In the genomic region with DNA sequence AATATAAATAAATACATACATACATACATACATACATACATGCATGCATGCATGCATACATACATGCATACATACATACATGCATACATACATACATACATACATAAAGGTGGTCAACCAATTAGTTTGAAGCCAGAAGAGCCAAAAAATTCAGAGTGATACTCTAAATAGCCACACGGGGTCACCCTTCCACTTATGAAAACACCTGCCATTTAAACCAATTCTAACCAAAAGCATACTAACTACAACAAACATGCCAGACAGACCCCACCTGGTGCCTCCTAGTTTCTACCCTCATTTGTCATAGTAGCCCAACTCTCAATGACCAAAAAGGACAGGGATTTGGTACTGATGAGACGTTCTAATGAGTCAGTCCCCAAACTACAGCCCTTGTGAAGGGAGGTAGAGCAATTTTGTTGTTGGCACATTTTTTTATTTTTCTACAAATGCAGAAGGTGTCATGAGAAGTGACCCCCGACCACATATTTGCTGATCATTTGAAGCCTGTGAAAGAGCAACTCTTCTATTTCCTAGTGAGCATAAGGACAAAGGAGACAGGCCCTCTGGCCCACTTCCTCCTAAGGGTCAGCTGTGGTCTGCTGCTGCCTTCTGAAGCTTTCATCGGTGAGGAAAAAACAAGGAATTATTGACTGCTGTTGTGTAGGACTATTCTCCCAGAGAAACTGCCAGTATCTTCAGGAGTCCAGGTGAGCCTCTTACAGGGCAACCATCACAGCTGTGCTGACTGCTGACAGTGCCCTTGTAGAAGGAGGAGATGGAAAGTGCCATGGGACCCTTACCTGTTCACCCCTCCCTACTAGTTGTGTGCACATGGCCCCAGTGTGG, we compare ENCODE assay signal across 9 mouse cellular contexts. TPM values are rescaled to one million over a fixed set of nuclear protein-coding genes. Genes with fewer than 3 reads are reported as not detected.
DNase-seq lines count a peak whose midpoint lies in the region; ATAC-seq and TF ChIP-seq lines count a peak whose summit lies in the region.
"Had no signal": no experiment of that assay in that cellular context is flagged by ENCODE, and none has a peak within 500 bp of the region (broad histone marks: within the 10 kb centered on the region; RNA-seq: fewer than 3 reads in every experiment).

No protein-coding gene starts in this region.

- TF ChIP-seq POLR2A in spleen, adult 2 months (IDR thresholded peaks at IDR 0.05; ENCODE audit: low read depth, low read length): no peak

- H3K4me3 ChIP-seq in hindbrain, embryonic 12.5 days: no peak overlapping the region
- H3K4me3 ChIP-seq in spleen, adult 2 months (ENCODE audit: extremely low read depth, insufficient read depth, insufficient read length): no peak overlapping the region
- H3K4me3 ChIP-seq: limb, embryonic 12.5 days had no signal

- ATAC-seq in hindbrain, embryonic 12.5 days (ENCODE audit: low FRiP score): 0 out of 2 replicates have a peak, but pooled peaks have one; percentile 36

- H3K9ac ChIP-seq in hindbrain, embryonic 12.5 days: no peak overlapping the region
- H3K9ac ChIP-seq: limb, embryonic 12.5 days had no signal

- H3K27me3 ChIP-seq in hindbrain, embryonic 12.5 days: no peaks in the 10 kb centered on the region
- H3K27me3 ChIP-seq in spleen, adult 2 months (ENCODE audit: control insufficient read depth, insufficient read depth, low read length): no peaks in the 10 kb centered on the region
- H3K27me3 ChIP-seq: limb, embryonic 12.5 days had no signal

- no peak for TF ChIP-seq CTCF in spleen, adult 2 months (IDR thresholded peaks at IDR 0.05; ENCODE audit: extremely low read depth, insufficient read depth, insufficient read length, insufficient replicate concordance)

- H3K4me1 ChIP-seq in hindbrain, embryonic 12.5 days: no peaks in the 10 kb centered on the region
- peaks cover 6% of the 10 kb centered on the region; the same call in 1 of the 2 replicates for H3K4me1 ChIP-seq in spleen, adult 2 months (ENCODE audit: control insufficient read depth, insufficient read depth, insufficient read length)
- H3K4me1 ChIP-seq: limb, embryonic 12.5 days had no signal

- H3K9me3 ChIP-seq in hindbrain, embryonic 12.5 days (replicated peaks): no peaks in the 10 kb centered on the region
- H3K9me3 ChIP-seq: limb, embryonic 12.5 days had no signal

- DNase-seq in adrenal gland, postnatal 10 days: peak; percentile 48
- DNase-seq in adrenal gland, postnatal 4 days (ENCODE audit: low spot score in 2 of 2): no peak
- peak; percentile 60 for DNase-seq in T-cell, adult 2 months (ENCODE audit: low spot score)
- peak; percentile 81 for DNase-seq in embryo, embryonic 10.5 days (ENCODE audit: low spot score)
- peak; percentile 59 for DNase-seq in layer of hippocampus, adult 9-10 months (ENCODE audit: low spot score)
- DNase-seq in mesoderm, embryonic 11.5 days (ENCODE audit: low read depth, low spot score): peak; percentile 64
- peak; percentile 43 to 53 for DNase-seq in spleen, adult 2 months (ENCODE audit: low read depth in 1 of 2, low spot score in 2 of 2)

- whole genome bisulfite sequencing in hindbrain, embryonic 12.5 days: 42% methylated on average over 4 of the region's 4 CpGs
- 27% methylated on average over 4 of the region's 4 CpGs for WGBS in spleen, adult 2 months

- no peak overlapping the region for H3K4me2 ChIP-seq in hindbrain, embryonic 12.5 days (replicated peaks)
- H3K4me2 ChIP-seq: limb, embryonic 12.5 days had no signal

- no peaks in the 10 kb centered on the region for H3K36me3 ChIP-seq in hindbrain, embryonic 12.5 days
- H3K36me3 ChIP-seq in spleen, adult 2 months (ENCODE audit: control insufficient read depth, insufficient read depth, low read length): no peaks in the 10 kb centered on the region
- H3K36me3 ChIP-seq: limb, embryonic 12.5 days had no signal

- no peak overlapping the region for H3K27ac ChIP-seq in hindbrain, embryonic 12.5 days
- H3K27ac ChIP-seq in spleen, adult 2 months (ENCODE audit: insufficient read depth, low read length): no peak overlapping the region
- H3K27ac ChIP-seq: limb, embryonic 12.5 days had no signal

RNA-seq across cellular contexts. Expression of gene Mmp7, which starts 22.4 kb away (rescaled TPM):
- total RNA-seq in adrenal gland, postnatal 10 days (2021): not detected
- not detected for total RNA-seq in adrenal gland, postnatal 4 days (2021)
- polyA plus RNA-seq in hindbrain, embryonic 12.5 days (2016; fragmentation: Nextera tagmentation; extraction: Ambion mirVana): not detected in 2 replicates
- 0.11 TPM in 1 of 2 replicates, not detected in the other for polyA plus RNA-seq in spleen, adult 2 months (2012; rRNA removed)
- polyA plus RNA-seq: limb, embryonic 12.5 days had no signal

RNA-seq across cellular contexts. Expression of gene Tmem123, which starts 49.6 kb away (rescaled TPM):
- total RNA-seq in adrenal gland, postnatal 10 days (2021): 100 to 1,000 TPM in 1 of 2 experiments, 10 to 100 TPM in 1; 84.2 to 106 TPM
- 100 to 1,000 TPM in 1 of 2 experiments, 10 to 100 TPM in 1; 94.1 to 102 TPM for total RNA-seq in adrenal gland, postnatal 4 days (2021)
- 80.1 and 84.2 TPM in 2 replicates for polyA plus RNA-seq in hindbrain, embryonic 12.5 days (2016; fragmentation: Nextera tagmentation; extraction: Ambion mirVana)
- 90.0 and 142 TPM in 2 replicates for polyA plus RNA-seq in spleen, adult 2 months (2012; rRNA removed)

Comparison
In these comparisons a context has a peak if more than half of its experiments do, and no peak if none do; other contexts are left out.
1. DNase-seq: peak in adrenal gland, postnatal 10 days (single experiment), T-cell, adult 2 months (single experiment), embryo, embryonic 10.5 days (single experiment), layer of hippocampus, adult 9-10 months (single experiment), mesoderm, embryonic 11.5 days (single experiment) and spleen, adult 2 months (2 of 2); none in adrenal gland, postnatal 4 days (0 of 2).